Mouse (Mus musculus): ENCODE results near the gene Dph1.

Dph1 gene

DNA sequence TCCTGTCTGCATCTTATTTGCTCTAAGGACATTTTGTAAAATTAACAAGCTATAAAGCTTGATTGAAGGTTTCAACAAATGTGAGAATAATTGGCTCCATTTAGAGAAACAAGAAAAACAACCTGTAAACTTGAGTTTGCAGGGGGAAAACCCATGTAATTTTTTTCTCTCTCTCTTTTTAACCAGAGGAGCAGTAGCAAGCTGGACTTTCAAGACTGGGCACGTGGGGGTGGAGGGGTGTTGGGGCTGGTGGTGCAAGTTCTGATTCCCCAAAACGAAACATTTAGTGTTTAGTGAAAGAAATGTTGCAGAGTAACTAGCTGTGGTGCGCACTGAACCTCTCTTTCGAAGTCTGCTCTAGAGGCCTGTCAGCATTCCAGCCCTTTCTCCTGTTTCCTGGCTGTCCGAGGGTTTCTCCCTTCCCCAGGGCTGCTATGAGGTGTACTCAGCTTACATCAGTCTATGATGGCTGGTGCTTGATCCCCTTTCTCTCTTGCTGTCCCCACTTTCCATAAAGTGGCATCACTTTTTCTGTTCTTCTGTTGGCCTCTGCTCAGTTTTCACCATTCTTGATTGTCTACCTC lies 56.5 kb downstream of the Dph1 start:
- 57% methylated on average over 5 of the region's 5 CpGs for WGBS

DNA sequence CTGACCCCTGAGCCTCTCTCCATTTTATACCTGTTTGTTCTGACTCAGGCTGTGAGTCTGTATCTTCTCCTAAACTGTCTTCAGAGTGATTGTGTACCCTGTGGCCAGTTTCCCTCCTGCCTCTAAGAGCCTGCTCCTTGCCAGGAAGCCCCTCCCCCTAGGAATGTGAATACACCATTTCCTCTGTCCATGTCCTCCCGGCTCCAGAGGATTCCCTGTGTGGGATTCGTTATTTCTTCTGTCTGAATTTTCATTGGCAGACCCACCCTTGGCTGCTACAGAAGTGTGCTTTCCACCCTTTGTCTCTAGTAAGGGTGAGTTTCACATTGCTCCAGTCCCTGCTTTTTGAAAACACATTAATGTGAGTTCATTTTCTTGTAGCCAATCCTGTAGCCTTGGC lies 57.1 kb downstream of the Dph1 start:
- WGBS = 22% methylated on average over 2 of the region's 2 CpGs

DNA sequence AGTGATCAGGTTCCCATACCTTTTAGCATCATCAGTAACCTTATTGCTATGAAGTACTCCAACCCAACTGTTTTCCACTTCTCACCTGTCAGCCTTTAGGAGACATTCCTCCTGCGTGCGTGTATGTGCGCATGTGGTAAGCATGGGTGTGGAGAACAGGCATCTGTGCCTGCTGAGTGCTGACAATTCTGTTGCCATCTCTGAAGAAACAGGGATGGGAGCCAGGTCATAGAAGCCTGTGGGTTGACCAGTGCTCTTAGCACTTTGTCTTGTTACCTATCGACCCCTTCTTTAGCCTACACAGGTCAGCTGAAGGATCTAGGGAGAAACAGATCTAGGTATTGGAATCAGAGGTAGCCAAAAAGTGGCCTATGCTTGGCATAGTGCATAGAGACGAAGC lies 57.6 kb downstream of the Dph1 start:
- WGBS = 79% methylated on average over 5 of the region's 5 CpGs

- 19% methylated on average over 5 of the region's 5 CpGs for WGBS
Observed at GRCm38 (mm10) chr11:75132278-75132677, 58.8 kb downstream of the Dph1 start.

DNA sequence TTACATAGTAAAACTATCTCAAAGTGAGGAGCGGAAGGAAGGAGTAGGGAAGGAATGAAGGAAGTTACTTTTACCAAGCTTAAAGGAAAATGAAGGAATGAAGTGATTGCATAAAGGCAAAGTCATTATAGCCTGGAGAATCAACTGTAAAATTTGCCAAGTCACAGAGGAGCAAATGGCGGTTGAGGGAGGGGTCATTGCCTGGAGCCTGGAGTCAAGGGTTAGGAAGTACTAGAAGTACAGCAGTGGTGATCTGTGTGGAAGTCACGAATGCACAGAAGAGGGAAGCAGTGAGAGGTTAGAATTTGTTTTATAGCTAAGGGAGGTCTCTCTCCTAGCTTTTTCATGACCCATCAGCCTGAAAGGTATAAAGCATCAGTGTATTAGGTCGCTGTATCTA lies 59.7 kb downstream of the Dph1 start:
- WGBS = 90% methylated on average over 4 of the region's 4 CpGs

- 98% methylated on average over 6 of the region's 6 CpGs for WGBS
Observed at GRCm38 (mm10) chr11:75129481-75129880, 61.6 kb downstream of the Dph1 start.
